Mouse (Mus musculus): ENCODE measurements at regions not wholly inside any gene's neighbourhood (a gene's known extent, or its start where the extent isn't known, plus 50 kb on each side); places are given as distances from the start of the nearest gene placed in this dataset.
A peak's percentile ranks its signal among the peaks of the same experiment; 100 is the strongest.

GRCm38 (mm10) chr17:64229225-64229976, 102.3 kb downstream of the Pja2 start:
- no peak for DNase-seq

- DNase-seq, result no peak
Measured at GRCm38 (mm10) chr17:64214599-64214998, 117.1 kb downstream of the Pja2 start.

GRCm38 (mm10) chr17:64213251-64213650, 118.5 kb downstream of the Pja2 start:
- DNase-seq, result no peak

GRCm38 (mm10) chr17:64211281-64211680, 120.4 kb downstream of the Pja2 start:
- no peak for DNase-seq

- DNase-seq, result no peak
Measured at GRCm38 (mm10) chr17:64210366-64210765, 121.3 kb downstream of the Pja2 start.

DNA sequence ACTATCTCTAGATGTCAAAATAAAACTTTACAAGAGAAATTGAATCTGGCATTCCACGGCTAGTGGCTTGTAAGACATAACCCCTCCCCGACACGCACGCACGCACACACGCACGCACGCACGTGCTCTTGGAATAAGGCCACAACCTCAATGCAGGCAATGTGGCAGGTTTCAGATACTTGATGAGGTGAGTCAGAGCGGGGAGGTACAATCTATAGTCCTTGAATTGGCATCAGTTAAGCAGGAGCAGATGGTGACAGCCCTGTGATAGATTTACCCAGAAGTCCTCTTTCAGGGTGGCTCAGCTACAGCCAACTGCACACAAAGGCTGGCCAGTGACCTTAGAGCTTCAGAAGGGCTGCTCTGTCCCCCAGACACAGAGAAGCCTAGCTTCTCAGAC, 122.1 kb downstream of the Pja2 start:
- no peak for DNase-seq

- DNase-seq, result no peak
Measured at GRCm38 (mm10) chr17:64208152-64208855, 123.4 kb downstream of the Pja2 start.

DNA sequence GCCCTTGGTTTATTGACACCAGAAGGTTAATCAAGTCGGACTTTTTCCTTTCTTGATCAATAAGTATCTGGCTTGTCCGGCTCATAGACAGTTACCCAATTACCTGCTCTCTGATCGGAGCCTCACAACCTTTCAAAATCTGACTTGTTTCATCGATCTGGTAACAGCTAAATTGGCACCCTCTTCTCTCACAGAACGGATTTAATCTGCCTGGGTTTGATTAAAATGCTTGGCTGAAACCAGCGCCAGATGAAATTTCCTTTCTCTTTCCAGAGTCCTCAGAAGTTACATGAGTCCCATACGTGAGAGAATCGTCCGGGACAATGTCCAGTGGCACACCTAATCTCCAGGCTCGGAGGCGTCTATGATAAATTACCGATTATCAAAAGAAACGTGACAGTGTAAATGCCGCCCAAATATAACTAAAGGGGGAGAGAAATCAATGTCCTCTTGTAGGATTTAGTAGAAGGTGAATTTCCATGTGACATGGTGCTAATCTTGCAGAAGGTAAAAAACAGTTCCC, 125.5 kb downstream of the Pja2 start:
- no peak for DNase-seq

DNA sequence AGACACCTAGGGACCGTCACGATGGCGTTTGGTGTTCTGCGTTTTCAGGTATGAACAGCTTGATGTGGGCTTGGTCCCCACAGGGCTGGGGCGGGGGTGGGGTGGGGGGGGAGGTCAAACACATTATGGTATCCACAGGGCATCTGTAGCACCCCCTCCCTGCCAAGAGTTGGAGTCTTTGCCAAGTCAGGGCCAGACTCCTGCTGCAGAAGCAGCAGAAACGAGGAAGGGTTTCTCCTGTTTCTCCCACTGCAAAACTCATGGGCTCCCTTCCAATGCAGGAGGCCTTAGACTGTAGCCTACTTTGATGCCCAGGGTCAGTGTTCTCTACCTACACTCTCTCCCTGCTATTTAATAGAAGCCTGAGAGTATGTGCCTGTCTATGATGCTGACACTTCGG, 128.1 kb downstream of the Pja2 start:
- no peak for DNase-seq

- no peak for DNase-seq
Measured at GRCm38 (mm10) chr17:64202248-64202647, 129.5 kb downstream of the Pja2 start.

DNA sequence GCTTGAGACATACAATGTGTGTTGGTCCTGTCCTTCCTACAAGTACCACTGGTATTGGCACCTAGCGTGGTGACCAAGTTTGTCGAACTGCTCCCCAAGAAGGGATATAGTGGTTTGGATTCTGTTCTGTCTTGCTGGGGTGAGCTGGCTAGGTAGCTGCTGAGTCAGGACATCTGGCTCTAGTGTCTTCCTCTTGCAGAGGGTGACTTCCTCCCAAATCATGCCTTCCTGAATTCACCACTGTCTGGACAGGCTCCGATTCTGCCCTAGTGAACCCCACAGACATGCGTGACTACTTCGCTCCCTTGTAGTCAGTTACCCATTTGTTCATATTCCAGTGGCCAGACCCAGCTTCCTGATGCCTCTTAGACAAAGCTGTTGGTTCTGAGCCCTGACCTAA, 130.1 kb downstream of the Pja2 start:
- DNase-seq, result peak; percentile 11

DNA sequence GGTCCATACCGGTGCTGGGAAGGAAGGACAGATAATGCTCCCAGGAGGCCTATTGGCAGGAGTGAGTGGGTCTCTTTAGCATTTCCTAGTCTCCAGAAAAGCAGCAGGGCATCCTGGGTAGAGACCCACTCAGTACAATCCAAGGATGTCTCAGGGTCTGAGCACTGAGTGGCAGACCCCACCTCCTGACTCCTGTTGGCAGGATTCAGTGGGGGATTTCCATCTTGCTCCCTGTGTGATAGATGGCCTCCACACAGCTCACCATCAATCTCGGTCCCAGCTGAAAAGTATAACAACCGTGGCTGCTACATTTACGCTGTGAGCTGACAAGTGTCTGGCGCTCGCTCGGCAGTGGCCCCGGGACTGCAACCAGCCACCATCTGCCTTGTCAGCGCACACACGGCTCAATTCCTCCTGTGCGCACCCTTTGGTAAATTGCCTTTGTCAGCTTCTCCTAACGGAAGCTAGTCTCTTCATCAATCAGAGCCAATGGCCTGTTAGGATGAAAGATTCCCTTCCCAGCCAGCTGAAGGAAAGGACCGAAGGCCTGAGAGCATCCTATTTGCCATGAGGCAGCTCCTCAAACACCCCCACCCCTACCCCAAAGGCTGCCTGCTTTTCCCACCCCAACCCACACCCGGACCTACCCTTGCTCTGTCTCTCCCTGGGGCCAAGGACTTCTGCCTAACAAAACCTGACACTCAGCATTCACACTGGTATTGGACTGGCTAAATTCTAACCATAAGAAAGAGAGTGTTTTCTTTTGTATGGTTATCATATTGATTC, 131.4 kb downstream of the Pja2 start:
- DNase-seq, result no peak

DNA sequence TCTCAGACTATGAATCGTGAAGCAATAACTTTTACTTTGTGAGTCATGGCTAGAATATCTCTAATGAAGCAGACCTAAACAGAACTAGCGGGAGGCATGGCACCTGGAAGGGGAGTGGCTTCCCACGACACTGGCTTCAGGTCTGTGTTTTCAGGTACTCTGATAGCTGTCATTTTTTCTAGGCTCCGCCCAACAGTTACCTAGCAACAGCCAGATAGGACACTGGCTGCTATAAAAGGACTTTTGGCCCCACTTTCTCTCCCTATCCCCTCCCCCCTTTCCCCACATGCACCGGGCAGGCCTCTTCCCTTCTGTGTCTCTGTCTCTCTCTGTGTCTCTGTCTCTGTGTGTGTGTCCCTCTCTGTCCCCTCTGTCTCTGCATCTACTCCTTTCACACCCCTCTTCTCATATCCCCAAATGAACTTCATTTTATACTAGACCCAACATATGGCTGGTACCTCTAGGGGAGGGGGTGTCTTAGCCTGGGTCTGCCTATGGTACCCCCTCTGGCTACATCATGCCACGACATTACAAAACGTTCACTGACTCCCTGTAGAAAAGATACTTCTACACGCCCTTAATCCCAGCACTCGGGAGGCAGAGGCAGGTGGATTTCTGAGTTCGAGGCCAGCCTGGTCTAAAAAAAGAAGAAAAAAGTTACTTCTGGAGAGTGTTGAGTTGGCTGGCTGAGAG, 132.3 kb downstream of the Pja2 start:
- no peak for DNase-seq

DNA sequence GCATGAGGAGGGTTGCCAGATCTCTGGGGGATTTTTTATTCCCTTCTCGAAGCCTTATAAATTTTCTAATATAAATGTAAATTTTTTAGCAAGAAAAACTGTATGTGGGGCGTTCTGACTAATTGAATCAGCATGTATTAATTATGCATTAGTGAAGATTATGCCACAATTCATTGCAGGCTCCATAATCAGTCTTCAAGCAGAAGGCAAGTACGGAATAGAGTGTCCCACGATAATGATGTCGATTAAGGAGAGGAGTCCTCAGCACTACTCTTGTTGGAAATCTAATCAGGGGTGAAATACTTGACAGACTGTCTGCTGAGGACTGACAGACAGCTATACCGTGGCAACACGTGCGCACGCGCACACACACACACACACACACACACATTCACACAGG, 135.3 kb downstream of the Pja2 start:
- no peak for DNase-seq

GRCm38 (mm10) chr17:64193055-64193454, 138.7 kb downstream of the Pja2 start:
- no peak for DNase-seq

All from layer of hippocampus, adult 9-11 months (tissue).